Mouse (Mus musculus) embryonic fibroblast, embryonic 13.5 days (primary cell): ENCODE results near the gene 9430097D07Rik.

ENCODE experiments used
- CTCF ChIP-seq: IDR thresholded peaks from 2 replicates; pipeline ENCODE4 v1.5.1; 2011; ENCODE audit warnings: mild to moderate bottlenecking, control low read depth, low read length, moderate library complexity, borderline replicate concordance; ENCODE audit not compliant: insufficient read depth
- POLR2A ChIP-seq: IDR thresholded peaks from 2 replicates; pipeline ENCODE4 v1.6.1; 2011; ENCODE audit warnings: low read depth, mild to moderate bottlenecking, control low read depth, low read length, moderate library complexity

DNA sequence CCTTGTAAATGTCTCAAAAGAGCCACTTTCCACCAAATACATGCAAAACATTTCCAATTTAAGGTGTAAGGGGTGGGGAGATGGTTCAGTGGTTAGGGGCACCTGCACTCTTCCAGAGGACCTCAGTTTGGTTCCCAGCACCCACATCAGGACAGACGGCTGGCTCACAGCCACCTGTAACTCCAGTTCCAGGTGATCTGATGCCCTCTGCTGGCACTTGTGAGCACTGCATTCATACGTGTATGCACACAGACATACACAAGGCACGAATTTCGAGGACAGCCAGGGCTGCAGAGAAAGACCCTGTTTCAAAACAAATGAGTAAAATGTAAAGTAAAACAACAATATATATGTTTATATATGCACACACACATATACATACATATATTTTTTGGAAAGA is 42.1 kb upstream of the 9430097D07Rik start:
- TF ChIP-seq CTCF (peak; percentile 22; the same call in 1 of the 2 replicates), POLR2A (no peak)
